Mouse (Mus musculus): ENCODE results near the gene Zswim5. TPM values are rescaled to one million over a fixed set of nuclear protein-coding genes. Genes with fewer than 3 reads are reported as not detected.

Gene Zswim5
- polyA plus RNA-seq, 1 experiment from 2014 or later, result 9.8 TPM

- H3K9ac ChIP-seq (ENCODE audit: low read depth, low read length), result no peak overlapping the region
- peak overlapping the region; percentile 65 for H3K27ac ChIP-seq (ENCODE audit: low read depth, low read length)
- no peaks in the 10 kb centered on the region for H3K27me3 ChIP-seq (ENCODE audit: control insufficient read depth, insufficient read depth, low read length)
- no peak overlapping the region for H3K4me3 ChIP-seq (ENCODE audit: low read depth, low read length)
- 42% methylated on average over 5 of the region's 5 CpGs for WGBS
- ATAC-seq (ENCODE audit: low FRiP score) (no peak), DNase-seq (ENCODE audit: low spot score) (peak; percentile 30)
- H3K4me1 ChIP-seq (replicated peaks; ENCODE audit: control insufficient read depth, insufficient read depth, low read length), result no peaks in the 10 kb centered on the region
- no peaks in the 10 kb centered on the region for H3K36me3 ChIP-seq (ENCODE audit: control insufficient read depth, insufficient read depth, low read length)
- H3K4me2 ChIP-seq (replicated peaks; ENCODE audit: low read depth, low read length), result no peak overlapping the region
- no peaks in the 10 kb centered on the region for H3K9me3 ChIP-seq (ENCODE audit: control insufficient read depth, low read length)
These were observed 66.9 kb downstream of the Zswim5 start for GRCm38 (mm10) chr4:116944055-116944454.

- no peak overlapping the region for H3K27ac ChIP-seq (ENCODE audit: low read depth, low read length)
- H3K4me1 ChIP-seq (replicated peaks; ENCODE audit: control insufficient read depth, insufficient read depth, low read length), result no peaks in the 10 kb centered on the region
- no peaks in the 10 kb centered on the region for H3K9me3 ChIP-seq (ENCODE audit: control insufficient read depth, low read length)
- H3K4me3 ChIP-seq (ENCODE audit: low read depth, low read length), result no peak overlapping the region
- DNase-seq (ENCODE audit: low spot score), result peak; percentile 40
- no peak overlapping the region for H3K4me2 ChIP-seq (replicated peaks; ENCODE audit: low read depth, low read length)
- H3K9ac ChIP-seq (ENCODE audit: low read depth, low read length), result no peak overlapping the region
- H3K27me3 ChIP-seq (ENCODE audit: control insufficient read depth, insufficient read depth, low read length), result no peaks in the 10 kb centered on the region
- WGBS, result 38% methylated on average over 1 of the region's 1 CpGs
- no peaks in the 10 kb centered on the region for H3K36me3 ChIP-seq (ENCODE audit: control insufficient read depth, insufficient read depth, low read length)
- no peak for ATAC-seq (ENCODE audit: low FRiP score)
These were observed 74.5 kb downstream of the Zswim5 start for GRCm38 (mm10) chr4:116951642-116952041.

GRCm38 (mm10) chr4:116954951-116955350 is 77.8 kb downstream of the Zswim5 start:
- H3K9me3 ChIP-seq (ENCODE audit: control insufficient read depth, low read length), result no peaks in the 10 kb centered on the region
- H3K4me1 ChIP-seq (replicated peaks; ENCODE audit: control insufficient read depth, insufficient read depth, low read length), result no peaks in the 10 kb centered on the region
- H3K9ac ChIP-seq (ENCODE audit: low read depth, low read length), result no peak overlapping the region
- no peak overlapping the region for H3K27ac ChIP-seq (ENCODE audit: low read depth, low read length)
- 90% methylated on average over 7 of the region's 7 CpGs for WGBS
- H3K27me3 ChIP-seq (ENCODE audit: control insufficient read depth, insufficient read depth, low read length), result no peaks in the 10 kb centered on the region
- no peak overlapping the region for H3K4me3 ChIP-seq (ENCODE audit: low read depth, low read length)
- H3K36me3 ChIP-seq (ENCODE audit: control insufficient read depth, insufficient read depth, low read length), result no peaks in the 10 kb centered on the region
- no peak for DNase-seq (ENCODE audit: low spot score)
- no peak for ATAC-seq (ENCODE audit: low FRiP score)
- H3K4me2 ChIP-seq (replicated peaks; ENCODE audit: low read depth, low read length), result no peak overlapping the region

GRCm38 (mm10) chr4:116976503-116976902 is 99.3 kb downstream of the Zswim5 start:
- H3K36me3 ChIP-seq (ENCODE audit: control insufficient read depth, insufficient read depth, low read length), result peaks cover 5% of the 10 kb centered on the region; the same call in 1 of the 2 replicates
- H3K9me3 ChIP-seq (ENCODE audit: control insufficient read depth, low read length), result no peaks in the 10 kb centered on the region
- ATAC-seq (ENCODE audit: low FRiP score) (no peak), DNase-seq (ENCODE audit: low spot score) (no peak)
- no peak overlapping the region for H3K4me3 ChIP-seq (ENCODE audit: low read depth, low read length)
- WGBS, result 77% methylated on average over 2 of the region's 2 CpGs
- H3K4me2 ChIP-seq (replicated peaks; ENCODE audit: low read depth, low read length), result no peak overlapping the region
- no peak overlapping the region for H3K9ac ChIP-seq (ENCODE audit: low read depth, low read length)
- H3K27me3 ChIP-seq (ENCODE audit: control insufficient read depth, insufficient read depth, low read length), result no peaks in the 10 kb centered on the region
- H3K27ac ChIP-seq (ENCODE audit: low read depth, low read length), result no peak overlapping the region
- H3K4me1 ChIP-seq (replicated peaks; ENCODE audit: control insufficient read depth, insufficient read depth, low read length), result no peaks in the 10 kb centered on the region

GRCm38 (mm10) chr4:116985681-116986080 is 108.5 kb downstream of the Zswim5 start:
- DNase-seq (ENCODE audit: low spot score) (no peak), ATAC-seq (ENCODE audit: low FRiP score) (no peak)
- H3K4me1 ChIP-seq (replicated peaks; ENCODE audit: control insufficient read depth, insufficient read depth, low read length), result no peaks in the 10 kb centered on the region
- no peak overlapping the region for H3K9ac ChIP-seq (ENCODE audit: low read depth, low read length)
- no peak overlapping the region for H3K4me3 ChIP-seq (ENCODE audit: low read depth, low read length)
- 0 out of 2 replicates have a peak, but pooled peaks cover 1% of the 10 kb centered on the region for H3K36me3 ChIP-seq (ENCODE audit: control insufficient read depth, insufficient read depth, low read length)
- H3K9me3 ChIP-seq (ENCODE audit: control insufficient read depth, low read length), result no peaks in the 10 kb centered on the region
- no peaks in the 10 kb centered on the region for H3K27me3 ChIP-seq (ENCODE audit: control insufficient read depth, insufficient read depth, low read length)
- no peak overlapping the region for H3K4me2 ChIP-seq (replicated peaks; ENCODE audit: low read depth, low read length)
- H3K27ac ChIP-seq (ENCODE audit: low read depth, low read length), result no peak overlapping the region
- WGBS, result 95% methylated on average over 7 of the region's 7 CpGs

- H3K4me3 ChIP-seq (ENCODE audit: low read depth, low read length), result no peak overlapping the region
- DNase-seq (ENCODE audit: low spot score), result peak; percentile 72
- no peaks in the 10 kb centered on the region for H3K36me3 ChIP-seq (ENCODE audit: control insufficient read depth, insufficient read depth, low read length)
- no peak overlapping the region for H3K9ac ChIP-seq (ENCODE audit: low read depth, low read length)
- H3K4me2 ChIP-seq (replicated peaks; ENCODE audit: low read depth, low read length), result no peak overlapping the region
- WGBS, result 67% methylated on average over 17 of the region's 17 CpGs
- H3K27ac ChIP-seq (ENCODE audit: low read depth, low read length), result no peak overlapping the region
- H3K27me3 ChIP-seq (ENCODE audit: control insufficient read depth, insufficient read depth, low read length), result no peaks in the 10 kb centered on the region
- H3K9me3 ChIP-seq (ENCODE audit: control insufficient read depth, low read length), result no peaks in the 10 kb centered on the region
- ATAC-seq (ENCODE audit: low FRiP score), result peak; percentile 77
- H3K4me1 ChIP-seq (replicated peaks; ENCODE audit: control insufficient read depth, insufficient read depth, low read length), result no peaks in the 10 kb centered on the region
These were observed 109.4 kb downstream of the Zswim5 start for GRCm38 (mm10) chr4:116986400-116987121.

GRCm38 (mm10) chr4:116987122-116987456 is 109.9 kb downstream of the Zswim5 start:
- no peaks in the 10 kb centered on the region for H3K27me3 ChIP-seq (ENCODE audit: control insufficient read depth, insufficient read depth, low read length)
- H3K9me3 ChIP-seq (ENCODE audit: control insufficient read depth, low read length), result no peaks in the 10 kb centered on the region
- no peak overlapping the region for H3K9ac ChIP-seq (ENCODE audit: low read depth, low read length)
- no peaks in the 10 kb centered on the region for H3K36me3 ChIP-seq (ENCODE audit: control insufficient read depth, insufficient read depth, low read length)
- no peak for DNase-seq (ENCODE audit: low spot score)
- H3K27ac ChIP-seq (ENCODE audit: low read depth, low read length), result no peak overlapping the region
- no peak overlapping the region for H3K4me2 ChIP-seq (replicated peaks; ENCODE audit: low read depth, low read length)
- H3K4me1 ChIP-seq (replicated peaks; ENCODE audit: control insufficient read depth, insufficient read depth, low read length), result no peaks in the 10 kb centered on the region
- ATAC-seq (ENCODE audit: low FRiP score), result no peak
- 73% methylated on average over 5 of the region's 5 CpGs for WGBS
- no peak overlapping the region for H3K4me3 ChIP-seq (ENCODE audit: low read depth, low read length)

GRCm38 (mm10) chr4:116989731-116990130 is 112.6 kb downstream of the Zswim5 start:
- Histone ChIP-seq H3K27me3 (ENCODE audit: control insufficient read depth, insufficient read depth, low read length) (no peaks in the 10 kb centered on the region), H3K27ac (ENCODE audit: low read depth, low read length) (no peak overlapping the region), H3K9me3 (ENCODE audit: control insufficient read depth, low read length) (no peaks in the 10 kb centered on the region), H3K4me2 (replicated peaks; ENCODE audit: low read depth, low read length) (no peak overlapping the region), H3K4me3 (ENCODE audit: low read depth, low read length) (no peak overlapping the region), H3K4me1 (replicated peaks; ENCODE audit: control insufficient read depth, insufficient read depth, low read length) (no peaks in the 10 kb centered on the region), H3K9ac (ENCODE audit: low read depth, low read length) (no peak overlapping the region), H3K36me3 (ENCODE audit: control insufficient read depth, insufficient read depth, low read length) (no peaks in the 10 kb centered on the region)
- no peak for DNase-seq (ENCODE audit: low spot score)
- ATAC-seq (ENCODE audit: low FRiP score), result no peak
- WGBS, result 69% methylated on average over 6 of the region's 6 CpGs

- ATAC-seq (ENCODE audit: low FRiP score) (no peak), DNase-seq (ENCODE audit: low spot score) (peak; percentile 92)
- no peak overlapping the region for H3K27ac ChIP-seq (ENCODE audit: low read depth, low read length)
- 0 out of 2 replicates have a peak, but pooled peaks cover 2% of the 10 kb centered on the region for H3K4me1 ChIP-seq (replicated peaks; ENCODE audit: control insufficient read depth, insufficient read depth, low read length)
- H3K4me2 ChIP-seq (replicated peaks; ENCODE audit: low read depth, low read length), result no peak overlapping the region
- 16% methylated on average over 7 of the region's 7 CpGs for WGBS
- H3K27me3 ChIP-seq (ENCODE audit: control insufficient read depth, insufficient read depth, low read length), result no peaks in the 10 kb centered on the region
- H3K36me3 ChIP-seq (ENCODE audit: control insufficient read depth, insufficient read depth, low read length), result no peaks in the 10 kb centered on the region
- H3K9me3 ChIP-seq (ENCODE audit: control insufficient read depth, low read length), result no peaks in the 10 kb centered on the region
- no peak overlapping the region for H3K9ac ChIP-seq (ENCODE audit: low read depth, low read length)
- H3K4me3 ChIP-seq (ENCODE audit: low read depth, low read length), result no peak overlapping the region
These were observed 114.2 kb downstream of the Zswim5 start for GRCm38 (mm10) chr4:116991366-116991765.

All from hindbrain, embryonic 11.5 days (tissue).